Mouse (Mus musculus) CD4-positive, CD25-positive, alpha-beta regulatory T cell (primary cell): ENCODE data around the gene Prl2c2. TPM values are rescaled to one million over a fixed set of nuclear protein-coding genes. Genes with fewer than 3 reads are reported as not detected.

Source experiments
- polyA plus RNA-seq: library from polyadenylated mRNA; unstranded; fragments of 100-300 nt; shearing (Covaris generic); gene quantifications from one replicate; pipeline ENCODE4 v1.2.1, GENCODE M21; 2017

Prl2c2 gene
- 0.43 TPM for polyA plus RNA-seq

GRCm38 (mm10) chr13:13005283-13005682, at the start of gene Prl2c2:
Gene Prl2c2, minus strand, starts transcription at chr13:13005383.

Other genes with a start within 250 kb of the Prl2c2 start
- gene Prl2c3, start 205.3 kb downstream of the Prl2c2 start, polyA plus RNA-seq = not detected
- gene Prl2c5, start 177.3 kb upstream of the Prl2c2 start, polyA plus RNA-seq = not detected